Mouse (Mus musculus) lung, postnatal 0 days (tissue): ENCODE measurements at regions not wholly inside any gene's neighbourhood (a gene's known extent, or its start where the extent isn't known, plus 50 kb on each side); places are given as distances from the start of the nearest gene placed in this dataset.

ENCODE experiments used
- ATAC-seq: fragments of 200-750 bp; cut with Nextera tagmentation; 2 replicates; pipeline ENCODE4 v1.8.0; 2017; ENCODE audit warnings: moderate library complexity
- DNase-seq: peaks from one replicate; pipeline ENCODE4 v3.0.0-alpha.2; 2016; ENCODE audit warnings: low spot score
- H3K27ac ChIP-seq: fragments of 300-500 bp; sonication (generic); 2 replicates; pipeline ENCODE4 v1.5.1; 2014; ENCODE audit warnings: antibody characterized with exemption, mild to moderate bottlenecking, low read length, mixed read lengths
- H3K27me3 ChIP-seq: fragments of 300-500 bp; sonication (generic); replicated peaks from 2 replicates; pipeline ENCODE4 v1.6.1; 2014; ENCODE audit warnings: low read length, mixed read lengths; ENCODE audit not compliant: insufficient read depth
- H3K36me3 ChIP-seq: fragments of 300-500 bp; sonication (generic); 2 replicates; pipeline ENCODE4 v1.6.1; 2014; ENCODE audit warnings: low read length, mixed read lengths; ENCODE audit not compliant: insufficient read depth
- H3K4me1 ChIP-seq: fragments of 300-500 bp; sonication (generic); 2 replicates; pipeline ENCODE4 v1.6.1; 2014; ENCODE audit warnings: antibody characterized with exemption, low read depth, low read length, mixed read lengths; ENCODE audit not compliant: insufficient read depth
- H3K4me2 ChIP-seq: fragments of 300-500 bp; sonication (generic); replicated peaks from 2 replicates; pipeline ENCODE4 v1.6.1; 2014; ENCODE audit warnings: low read depth, mild to moderate bottlenecking, low read length, moderate library complexity, mixed read lengths
- H3K4me3 ChIP-seq: fragments of 300-500 bp; sonication (generic); 2 replicates; pipeline ENCODE4 v1.5.1; 2014; ENCODE audit warnings: low read depth, low read length
- H3K9ac ChIP-seq: fragments of 300-500 bp; sonication (generic); replicated peaks from 2 replicates; pipeline ENCODE4 v1.6.1; 2014; ENCODE audit warnings: low read depth, mild to moderate bottlenecking
- H3K9me3 ChIP-seq: fragments of 300-500 bp; sonication (generic); 2 replicates; pipeline ENCODE4 v1.6.1; 2016; ENCODE audit warnings: low read length, mixed read lengths
- CTCF ChIP-seq: IDR thresholded peaks from 2 replicates; pipeline ENCODE4 v1.5.1; 2016; ENCODE audit warnings: antibody characterized with exemption, mild to moderate bottlenecking
- EP300 ChIP-seq: IDR thresholded peaks from 2 replicates; pipeline ENCODE4 v1.6.1; 2016; ENCODE audit warnings: antibody characterized with exemption, mild to moderate bottlenecking, control low read depth
- WGBS: fragments of 180-500 bp; shearing (Covaris S2); extraction: QIAGEN DNeasy Blood & Tissue Kit; methylation state at CpG from one replicate; pipeline ENCODE4 v1.1.7; 2014; 5-methylcytosine and 5-hydroxymethylcytosine counted together

- DNase-seq: no peak
- no peak for TF ChIP-seq EP300
- TF ChIP-seq CTCF: no peak
- 68% methylated on average over 7 of the region's 7 CpGs for WGBS
- H3K4me3 ChIP-seq: no peak overlapping the region
- ATAC-seq: no peak
- H3K4me1 ChIP-seq: no peaks in the 10 kb centered on the region
- no peak overlapping the region for H3K9ac ChIP-seq
- no peaks in the 10 kb centered on the region for H3K27me3 ChIP-seq
- no peak overlapping the region for H3K4me2 ChIP-seq
- H3K27ac ChIP-seq: no peak overlapping the region
- no peaks in the 10 kb centered on the region for H3K36me3 ChIP-seq
- H3K9me3 ChIP-seq: no peaks in the 10 kb centered on the region
These were observed 65.1 kb upstream of the Ust start for GRCm38 (mm10) chr10:8583552-8584388.

GRCm38 (mm10) chr10:8580298-8580697 lies 61.7 kb upstream of the Ust start:
- no peaks in the 10 kb centered on the region for H3K9me3 ChIP-seq
- ATAC-seq (no peak), DNase-seq (no peak)
- 98% methylated on average over 2 of the region's 2 CpGs for WGBS
- TF ChIP-seq CTCF (no peak), EP300 (no peak)
- H3K27me3 ChIP-seq: no peaks in the 10 kb centered on the region
- H3K4me1 ChIP-seq: no peaks in the 10 kb centered on the region
- no peaks in the 10 kb centered on the region for H3K36me3 ChIP-seq
- H3K4me2 ChIP-seq: no peak overlapping the region
- no peak overlapping the region for H3K27ac ChIP-seq
- no peak overlapping the region for H3K9ac ChIP-seq
- H3K4me3 ChIP-seq: no peak overlapping the region

- no peak overlapping the region for H3K4me3 ChIP-seq
- no peaks in the 10 kb centered on the region for H3K9me3 ChIP-seq
- H3K4me1 ChIP-seq: no peaks in the 10 kb centered on the region
- H3K4me2 ChIP-seq: no peak overlapping the region
- 77% methylated on average over 6 of the region's 6 CpGs for WGBS
- ATAC-seq (no peak), DNase-seq (no peak)
- TF ChIP-seq CTCF (no peak), EP300 (no peak)
- H3K36me3 ChIP-seq: no peaks in the 10 kb centered on the region
- no peak overlapping the region for H3K27ac ChIP-seq
- no peak overlapping the region for H3K9ac ChIP-seq
- H3K27me3 ChIP-seq: no peaks in the 10 kb centered on the region
These were observed 59.2 kb upstream of the Ust start for GRCm38 (mm10) chr10:8577642-8578356.
